Comparison of ENCODE assay signal across 19 mouse cellular contexts in genomic region chr11:111155023-111155422, GRCm38 (mm10).
DNase-seq lines count a peak whose midpoint lies in the region; TF ChIP-seq lines count a peak whose summit lies in the region.
"Had no signal": no experiment of that assay in that cellular context is flagged by ENCODE, and none has a peak within 500 bp of the region (broad histone marks: within the 10 kb centered on the region; RNA-seq: fewer than 3 reads in every experiment).

No protein-coding gene starts in this region.

- no peak for TF ChIP-seq CTCF in left cerebral cortex, adult 2 months (IDR thresholded peaks at IDR 0.05)

- H3K27ac ChIP-seq in left cerebral cortex, adult 2 months, result no peak overlapping the region
- H3K27ac ChIP-seq: embryonic facial prominence, embryonic 13.5 days; embryonic facial prominence, embryonic 15.5 days; forebrain, embryonic 10.5 days; forebrain, embryonic 12.5 days had no signal

- H3K4me3 ChIP-seq in left cerebral cortex, adult 2 months, result no peak overlapping the region
- H3K4me3 ChIP-seq: embryonic facial prominence, embryonic 13.5 days; embryonic facial prominence, embryonic 15.5 days; erythroblast, embryonic 14.5 days; forebrain, embryonic 10.5 days; forebrain, embryonic 12.5 days had no signal

- DNase-seq in cerebellum, postnatal 14 days, result peak; percentile 33 to 50
- DNase-seq in cerebellum, postnatal 4 days (ENCODE audit: low spot score in 2 of 2), result no peak
- DNase-seq in heart, adult 11 months, result peak; percentile 52
- no peak for DNase-seq in heart, postnatal 14 days
- DNase-seq in left cerebral cortex, postnatal 4 days, result peak; percentile 18
- DNase-seq in left cerebral cortex, adult 2 months (ENCODE audit: extremely low spot score in 1 of 2, low spot score in 2 of 2), result no peak
- peak; percentile 4 for DNase-seq in ovary, postnatal 36 days (ENCODE audit: low spot score)
- no peak for DNase-seq in ovary, adult 18-20 months (ENCODE audit: low spot score)
- DNase-seq: adrenal gland, adult 2 months; adrenal gland, postnatal 10 days; adrenal gland, postnatal 25 days; cerebellum, adult 11 months; cerebellum, adult 9-10 months; embryo, embryonic 11 days had no signal

- intact Hi-C loops in heart, postnatal 14 days (cut with DNase I), result loop anchor here (2.0 kb wide), 1 partner anchor 64 kb away; no protein-coding TSS in a partner anchor
- intact Hi-C loops in left cerebral cortex, postnatal 4 days (cut with DNase I), result no loop called here
- intact Hi-C loops in left cerebral cortex, adult 2 months (cut with DNase I), result no loop called here

Comparison
In these comparisons a context has a peak if more than half of its experiments do, and no peak if none do; other contexts are left out.
1. DNase-seq: peak in cerebellum, postnatal 14 days (2 of 2), heart, adult 11 months (single experiment), left cerebral cortex, postnatal 4 days (single experiment) and ovary, postnatal 36 days (single experiment); none in cerebellum, postnatal 4 days (0 of 2), heart, postnatal 14 days (0 of 2), left cerebral cortex, adult 2 months (0 of 2) and ovary, adult 18-20 months (single experiment).